Mouse (Mus musculus): ENCODE data around the gene Clec4n.
"Not testable (repeated sequence)": the region's sequence is repeated elsewhere in the genome, so short reads cannot be mapped to it uniquely, and the experiment has no call there.

The Clec4n gene

GRCm38 (mm10) chr6:123229644-123230043, at the start of gene Clec4n:
Clec4n (plus strand) TSS chr6:123229843.
- no peak for DNase-seq (ENCODE audit: low spot score)

- DNase-seq (ENCODE audit: low spot score) = not testable (repeated sequence)
Observed at GRCm38 (mm10) chr6:123184862-123185261, 44.8 kb upstream of the Clec4n start.

GRCm38 (mm10) chr6:123207187-123208076, 22.2 kb upstream of the Clec4n start:
- DNase-seq (ENCODE audit: low spot score) = no peak

GRCm38 (mm10) chr6:123208077-123208439, 21.6 kb upstream of the Clec4n start:
- DNase-seq (ENCODE audit: low spot score) = not testable (repeated sequence)

GRCm38 (mm10) chr6:123211726-123212125, 17.9 kb upstream of the Clec4n start:
- DNase-seq (ENCODE audit: low spot score) = no peak

GRCm38 (mm10) chr6:123227519-123228166, 2.0 kb upstream of the Clec4n start:
- no peak for DNase-seq (ENCODE audit: low spot score)

- DNase-seq (ENCODE audit: low spot score) = no peak
Observed at GRCm38 (mm10) chr6:123231149-123231548, 1.5 kb downstream of the Clec4n start.

GRCm38 (mm10) chr6:123237582-123237981, 7.9 kb downstream of the Clec4n start:
- DNase-seq (ENCODE audit: low spot score) = no peak

- no peak for DNase-seq (ENCODE audit: low spot score)
Observed at GRCm38 (mm10) chr6:123244201-123244600, 14.6 kb downstream of the Clec4n start.

GRCm38 (mm10) chr6:123248862-123249261, 19.2 kb downstream of the Clec4n start:
- DNase-seq (ENCODE audit: low spot score) = not testable (repeated sequence)

- no peak for DNase-seq (ENCODE audit: low spot score)
Observed at GRCm38 (mm10) chr6:123252735-123253134, 23.1 kb downstream of the Clec4n start.

- no peak for DNase-seq (ENCODE audit: low spot score)
Observed at GRCm38 (mm10) chr6:123258946-123259345, 29.3 kb downstream of the Clec4n start.

- DNase-seq (ENCODE audit: low spot score) = no peak
Observed at GRCm38 (mm10) chr6:123259889-123260603, 30.4 kb downstream of the Clec4n start.

- DNase-seq (ENCODE audit: low spot score) = no peak
Observed at GRCm38 (mm10) chr6:123260868-123261267, 31.2 kb downstream of the Clec4n start.

GRCm38 (mm10) chr6:123261555-123262161, 32.0 kb downstream of the Clec4n start, which contains the start of gene Clec4d:
Clec4d (plus strand) TSS chr6:123262111.
- no peak for DNase-seq (ENCODE audit: low spot score)

- DNase-seq (ENCODE audit: low spot score) = no peak
Observed at GRCm38 (mm10) chr6:123264194-123264593, 34.6 kb downstream of the Clec4n start.

GRCm38 (mm10) chr6:123265809-123266208, 36.2 kb downstream of the Clec4n start:
- no peak for DNase-seq (ENCODE audit: low spot score)

GRCm38 (mm10) chr6:123266945-123267344, 37.3 kb downstream of the Clec4n start:
- DNase-seq (ENCODE audit: low spot score) = no peak

- DNase-seq (ENCODE audit: low spot score) = no peak
Observed at GRCm38 (mm10) chr6:123279443-123279842, 49.8 kb downstream of the Clec4n start.

GRCm38 (mm10) chr6:123286311-123286710, 56.7 kb downstream of the Clec4n start:
- DNase-seq (ENCODE audit: low spot score) = no peak

- no peak for DNase-seq (ENCODE audit: low spot score)
Observed at GRCm38 (mm10) chr6:123288931-123289330, 59.3 kb downstream of the Clec4n start.

GRCm38 (mm10) chr6:123289753-123290152, 60.1 kb downstream of the Clec4n start, which contains the start of gene Clec4e:
Clec4e (minus strand) TSS chr6:123289870.
- no peak for DNase-seq (ENCODE audit: low spot score)
